Mouse (Mus musculus): ENCODE data around the gene Sh2b2. TPM values are rescaled to one million over a fixed set of nuclear protein-coding genes. Genes with fewer than 3 reads are reported as not detected.

Gene Sh2b2
- total and polyA plus RNA-seq, 3 experiments = 27.0 to 57.6 (median 30.0) TPM

DNA sequence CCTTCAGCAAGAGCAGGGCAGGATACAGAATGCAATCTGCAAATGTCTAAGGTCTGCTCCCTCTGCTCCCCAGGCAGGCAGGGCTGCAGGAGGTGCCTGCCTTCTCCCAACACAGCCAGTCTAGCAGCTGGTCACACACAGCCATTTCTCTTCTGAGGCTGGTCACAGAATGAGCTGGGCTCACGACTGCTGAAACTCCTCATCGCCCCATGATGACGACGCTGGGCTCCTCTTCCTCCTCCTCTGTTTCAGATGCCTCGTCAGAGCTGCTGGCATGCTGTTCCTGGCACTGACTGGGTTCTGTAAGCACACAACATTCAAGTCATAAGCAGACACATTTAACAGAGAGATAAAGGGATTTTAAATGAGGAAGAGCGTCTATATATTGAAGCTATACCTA, 65.2 kb downstream of the Sh2b2 start:
- DNase-seq = no peak

GRCm38 (mm10) chr5:136179594-136179993, 66.8 kb downstream of the Sh2b2 start:
- DNase-seq = no peak

DNA sequence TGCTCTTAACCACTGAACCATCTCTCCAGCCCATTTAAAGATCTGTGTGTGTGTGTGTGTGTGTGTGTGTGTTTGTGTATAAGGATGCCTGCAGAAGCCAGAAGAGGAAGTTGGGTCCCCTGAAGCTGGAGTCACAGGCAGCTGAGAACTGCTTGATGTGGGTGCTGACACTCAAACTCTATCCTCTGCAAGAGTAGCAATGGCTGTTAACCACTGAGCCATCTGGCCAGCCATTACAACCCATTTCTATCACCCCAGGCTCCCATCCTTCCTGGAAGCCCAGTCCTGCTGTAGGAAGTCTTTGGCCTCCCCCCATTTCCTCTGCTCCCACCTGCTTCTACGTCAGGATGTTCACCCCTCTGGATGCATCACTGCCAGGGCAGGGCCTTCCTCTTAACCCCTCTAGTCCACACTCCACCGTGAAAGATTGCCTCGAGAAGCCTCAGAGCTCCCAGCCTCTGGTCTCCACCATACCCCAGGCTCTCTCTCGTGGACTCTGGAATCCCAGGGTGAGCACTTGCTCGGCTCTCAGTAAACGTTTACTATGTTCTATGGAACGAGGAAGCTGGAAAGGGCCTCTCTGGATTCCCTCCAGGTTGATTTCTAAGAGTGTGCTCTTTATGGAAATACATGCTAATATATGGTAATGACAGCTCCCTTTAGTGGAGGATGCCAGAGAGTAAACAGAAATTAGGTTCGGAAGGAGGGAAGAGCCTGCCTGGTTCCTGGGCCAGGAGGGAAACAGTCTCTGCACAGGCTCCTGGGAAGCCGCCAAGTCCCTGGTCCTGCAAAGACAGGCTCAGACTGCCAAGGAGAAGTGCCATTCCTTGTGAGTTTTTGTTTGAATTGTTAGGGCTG, 72.5 kb downstream of the Sh2b2 start:
- no peak for DNase-seq

GRCm38 (mm10) chr5:136172939-136173338, 73.4 kb downstream of the Sh2b2 start:
- DNase-seq = no peak

DNA sequence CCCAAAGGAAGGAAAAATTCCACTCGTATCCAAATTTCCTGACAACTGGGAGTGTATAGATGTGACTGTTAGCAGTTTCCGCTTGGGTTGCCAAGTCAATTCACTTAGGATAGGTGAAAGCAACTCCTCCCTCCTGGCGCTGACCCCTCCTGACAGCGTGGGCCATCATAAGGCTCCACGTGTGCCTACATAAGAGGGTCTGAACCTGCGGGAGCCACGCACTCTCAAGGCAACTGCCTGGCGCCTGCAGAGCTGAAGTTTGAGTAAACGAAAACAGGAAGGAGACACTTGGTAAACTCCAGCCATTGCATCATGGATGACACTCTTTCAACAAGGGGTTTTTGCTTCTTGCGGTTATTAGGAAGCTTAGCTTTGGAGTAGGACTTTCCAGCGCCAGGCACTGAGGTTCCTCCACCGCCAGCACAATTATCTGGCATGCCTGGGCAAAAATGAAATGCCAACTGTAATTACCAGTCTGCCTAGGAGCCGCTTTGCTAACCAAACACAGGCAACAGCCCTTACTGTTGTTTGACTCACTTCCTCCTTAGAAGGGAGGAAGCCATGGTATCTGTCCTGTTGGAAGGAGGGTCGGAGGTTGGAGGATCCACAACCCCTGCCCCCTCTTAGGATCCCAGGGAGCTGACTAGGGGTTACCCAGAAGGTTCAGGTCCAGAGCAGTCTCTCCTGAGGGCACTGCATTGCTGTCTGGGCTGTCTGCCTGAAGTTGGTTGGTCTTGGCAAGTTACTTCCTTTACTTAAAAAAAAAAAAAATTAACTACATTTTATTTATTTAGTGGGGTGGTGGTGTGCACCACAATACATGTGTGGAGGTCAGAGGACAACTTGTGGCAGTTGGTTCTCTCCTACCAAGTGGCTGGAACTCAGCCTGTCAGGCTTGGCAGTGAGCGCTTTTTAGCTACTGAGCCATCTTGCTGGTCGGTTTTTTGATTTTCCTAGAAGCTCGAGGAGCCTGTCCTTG, 74.7 kb downstream of the Sh2b2 start:
- no peak for DNase-seq

DNA sequence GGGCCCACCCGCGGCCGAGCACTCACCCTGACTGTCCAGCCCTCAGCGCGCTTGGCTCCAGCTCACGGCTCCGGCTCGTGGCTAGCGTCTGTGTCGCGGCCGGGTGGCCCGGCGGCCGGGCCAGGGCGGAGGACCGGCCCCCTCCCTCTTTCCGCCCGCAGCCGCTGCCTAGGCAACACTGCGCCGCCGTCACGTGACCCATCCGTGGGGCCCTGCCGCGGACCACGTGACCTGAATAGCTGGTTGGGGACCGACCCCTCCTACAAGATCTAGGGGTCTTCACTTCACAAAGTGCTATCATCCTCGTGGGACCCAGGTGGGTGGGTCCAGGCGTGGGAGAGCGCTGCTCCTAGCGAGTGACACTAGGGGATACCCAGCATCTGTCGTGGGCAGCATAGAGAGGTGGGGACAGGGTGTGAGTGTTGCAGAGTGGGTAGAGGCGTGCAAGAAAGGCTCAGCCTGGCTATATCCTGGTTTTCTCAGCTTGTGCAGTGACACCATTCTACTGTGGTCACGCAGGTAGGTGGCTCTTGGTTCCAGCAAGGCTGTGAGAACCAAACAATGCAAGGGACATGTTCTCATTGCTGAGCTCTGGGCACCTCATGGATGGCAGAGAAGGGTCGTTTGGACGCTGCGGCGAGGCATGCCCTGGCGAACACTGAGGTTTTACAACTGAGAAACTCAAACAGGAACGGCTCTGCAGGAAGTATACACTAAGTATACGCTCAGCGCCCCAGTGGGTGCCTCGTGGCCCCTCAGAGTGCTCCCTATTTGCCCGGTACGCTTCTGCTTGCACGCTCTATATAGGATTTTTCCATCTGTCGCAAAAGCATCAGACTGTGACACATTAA, 75.6 kb downstream of the Sh2b2 start, which contains the start of gene Orai2:
Orai2 (minus strand) TSS at position 202 of the 851 bp plus-strand sequence.
- DNase-seq = peak; percentile 83

DNA sequence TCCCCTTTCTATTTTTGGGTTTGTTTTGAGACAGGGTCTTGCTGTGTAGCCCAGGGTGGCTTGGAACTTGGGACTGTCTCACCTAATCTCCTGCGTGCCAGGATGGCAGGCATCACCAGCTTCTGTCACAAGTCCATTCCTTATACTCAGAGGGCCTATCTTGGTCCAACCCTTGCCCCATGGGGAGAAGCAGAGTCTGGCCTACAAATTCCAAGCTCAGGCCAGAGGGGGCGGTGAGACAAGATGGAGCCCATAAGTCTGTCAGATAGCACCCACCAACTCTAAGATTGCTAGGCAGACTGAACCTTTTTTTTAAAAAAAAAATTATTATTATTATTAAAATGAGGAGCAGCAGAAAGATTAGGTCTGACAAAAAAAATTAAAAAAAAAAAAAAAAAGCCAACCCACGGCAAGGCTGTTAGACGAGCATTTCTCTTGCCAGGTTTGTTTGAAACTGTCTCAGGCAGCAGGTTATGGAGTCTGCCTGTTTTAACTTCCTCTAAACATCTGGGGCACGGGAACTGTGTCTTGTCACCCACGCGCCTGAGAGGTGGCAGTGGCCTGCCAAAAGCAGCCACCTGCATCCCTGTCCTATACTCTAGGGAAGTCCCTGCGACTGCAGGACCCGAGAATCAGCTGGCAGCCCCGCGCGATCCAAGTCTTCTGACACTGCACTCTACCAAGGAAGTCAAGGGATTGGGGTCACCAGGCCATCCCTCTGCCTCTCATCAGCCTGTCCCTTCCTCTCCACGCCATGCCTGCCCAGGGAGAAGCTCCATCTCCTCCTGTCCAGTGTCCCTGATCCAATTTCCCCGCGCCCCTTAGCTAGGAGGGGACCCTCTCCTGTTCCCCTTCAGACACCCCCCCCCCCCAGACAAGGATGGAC, 76.5 kb downstream of the Sh2b2 start:
- peak; percentile 30 for DNase-seq

Other genes starting within 250 kb of the Sh2b2 start
- 10 to 100 TPM in 1 of 2 experiments, 1 to 10 TPM in 1; 8.8 to 10.8 TPM for gene Upk3b, start 208.1 kb downstream of the Sh2b2 start, total RNA-seq (2021)
- gene Upk3b, start 208.1 kb downstream of the Sh2b2 start, polyA plus RNA-seq (2012; rRNA removed) = 8.5 and 8.9 TPM in 2 replicates
- gene Upk3bl, start 192.1 kb downstream of the Sh2b2 start, total RNA-seq (2021) = under 1 TPM in 1 of 2 experiments, not detected in 1; 0.35 TPM
- gene Upk3bl, start 192.1 kb downstream of the Sh2b2 start, polyA plus RNA-seq (2012; rRNA removed) = 0.30 TPM in 1 of 2 replicates, not detected in the other
- gene Rasa4, start 162.6 kb downstream of the Sh2b2 start, total RNA-seq (2021) = 10 to 100 TPM; 10.5 to 14.7 TPM
- 29.5 and 34.4 TPM in 2 replicates for gene Rasa4, start 162.6 kb downstream of the Sh2b2 start, polyA plus RNA-seq (2012; rRNA removed)
- 10 to 100 TPM; 88.6 to 94.3 TPM for gene Polr2j, start 129.9 kb downstream of the Sh2b2 start, total RNA-seq (2021)
- 22.3 and 34.0 TPM in 2 replicates for gene Polr2j, start 129.9 kb downstream of the Sh2b2 start, polyA plus RNA-seq (2012; rRNA removed)
- 10 to 100 TPM in 1 of 2 experiments, 1 to 10 TPM in 1; 8.0 to 11.9 TPM for gene Lrwd1, start 110.5 kb downstream of the Sh2b2 start, total RNA-seq (2021)
- 24.8 and 26.6 TPM in 2 replicates for gene Lrwd1, start 110.5 kb downstream of the Sh2b2 start, polyA plus RNA-seq (2012; rRNA removed)
- 1 to 10 TPM; 7.8 to 8.9 TPM for gene Alkbh4, start 110.4 kb downstream of the Sh2b2 start, total RNA-seq (2021)
- gene Alkbh4, start 110.4 kb downstream of the Sh2b2 start, polyA plus RNA-seq (2012; rRNA removed) = 16.3 and 20.6 TPM in 2 replicates
- gene Orai2, start 75.8 kb downstream of the Sh2b2 start, total RNA-seq (2021) = 1 to 10 TPM; 2.5 to 4.0 TPM
- gene Orai2, start 75.8 kb downstream of the Sh2b2 start, polyA plus RNA-seq (2012; rRNA removed) = 9.5 and 9.7 TPM in 2 replicates
- 10 to 100 TPM; 33.7 to 34.5 TPM for gene Prkrip1, start 47.6 kb downstream of the Sh2b2 start, total RNA-seq (2021)
- 2.5 and 4.3 TPM in 2 replicates for gene Prkrip1, start 47.6 kb downstream of the Sh2b2 start, polyA plus RNA-seq (2012; rRNA removed)

Measured in adrenal gland, adult 2 months (tissue).